Mouse (Mus musculus) stomach, postnatal 0 days (tissue): ENCODE measurements at regions not wholly inside any gene's neighbourhood (a gene's known extent, or its start where the extent isn't known, plus 50 kb on each side); places are given as distances from the start of the nearest gene placed in this dataset.

Source experiments
- CTCF ChIP-seq: IDR thresholded peaks from 2 replicates; pipeline ENCODE4 v1.5.1; 2016; ENCODE audit warnings: antibody characterized with exemption, low read depth, mild to moderate bottlenecking, moderate library complexity
- EP300 ChIP-seq: optimal IDR thresholded peaks from 2 replicates; pipeline ENCODE3; 2016; ENCODE audit warnings: antibody characterized with exemption

- TF ChIP-seq CTCF (no peak), EP300 (no peak)
Observed at GRCm38 (mm10) chr2:148536608-148537007, 93.2 kb upstream of the Cd93 start.
